Mouse (Mus musculus): ENCODE results near the gene Yeats2. TPM values are rescaled to one million over a fixed set of nuclear protein-coding genes. Genes with fewer than 3 reads are reported as not detected.
A peak's percentile ranks its signal among the peaks of the same experiment; 100 is the strongest.
"Not testable (repeated sequence)": the region's sequence is repeated elsewhere in the genome, so short reads cannot be mapped to it uniquely, and the experiment has no call there.

The Yeats2 gene
- 36.0 and 37.6 TPM in 2 replicates for polyA plus RNA-seq (2015; fragmentation: Nextera tagmentation; extraction: Ambion mirVana)

- H3K27ac ChIP-seq = peak within 1 kb of the TSS; percentile 94
- no peaks in the 10 kb centered on the region for H3K9me3 ChIP-seq (replicated peaks)
- no peaks in the 10 kb centered on the region for H3K27me3 ChIP-seq
- WGBS = under 1% methylated on average over 89 of the region's 92 CpGs
- peak; percentile 96 for ATAC-seq (replicated peaks; ENCODE audit: low FRiP score)
- H3K4me2 ChIP-seq = peak within 1 kb of the TSS; percentile 68
- peaks cover 17% of the 10 kb centered on the region for H3K36me3 ChIP-seq
- H3K4me3 ChIP-seq (replicated peaks) = peak within 1 kb of the TSS; percentile 79
- H3K9ac ChIP-seq = peak within 1 kb of the TSS; percentile 79
- peaks cover 17% of the 10 kb centered on the region for H3K4me1 ChIP-seq
These were observed at the start of gene Yeats2 for GRCm38 (mm10) chr16:20140772-20141531. TSS of gene Yeats2 (plus strand) at chr16:20141063.

- no peak overlapping the region for H3K9ac ChIP-seq
- WGBS = 71% methylated on average over 2 of the region's 2 CpGs
- H3K4me2 ChIP-seq = no peak overlapping the region
- H3K4me1 ChIP-seq = peaks cover 9% of the 10 kb centered on the region; the same call in 1 of the 2 replicates
- H3K27me3 ChIP-seq = no peaks in the 10 kb centered on the region
- H3K9me3 ChIP-seq (replicated peaks) = no peaks in the 10 kb centered on the region
- H3K27ac ChIP-seq = no peak overlapping the region
- 0 out of 2 replicates have a peak, but pooled peaks cover 3% of the 10 kb centered on the region for H3K36me3 ChIP-seq
- no peak overlapping the region for H3K4me3 ChIP-seq (replicated peaks)
- no peak for ATAC-seq (replicated peaks; ENCODE audit: low FRiP score)
These were observed 44.9 kb upstream of the Yeats2 start for GRCm38 (mm10) chr16:20095966-20096365.

GRCm38 (mm10) chr16:20097069-20097710, 43.7 kb upstream of the Yeats2 start, which contains the start of gene Klhl24:
TSS of gene Klhl24 (plus strand) at chr16:20097542.
- Histone ChIP-seq H3K9ac (peak within 1 kb of the TSS; percentile 95), H3K27ac (peak within 1 kb of the TSS; percentile 99), H3K36me3 (0 out of 2 replicates have a peak, but pooled peaks cover 5% of the 10 kb centered on the region), H3K4me3 (replicated peaks) (peak within 1 kb of the TSS; percentile 99), H3K9me3 (replicated peaks) (no peaks in the 10 kb centered on the region), H3K27me3 (no peaks in the 10 kb centered on the region), H3K4me2 (peak within 1 kb of the TSS; percentile 54), H3K4me1 (peaks cover 9% of the 10 kb centered on the region; the same call in 1 of the 2 replicates)
- 1% methylated on average over 29 of the region's 29 CpGs for WGBS
- ATAC-seq (replicated peaks; ENCODE audit: low FRiP score) = peak; percentile 95

- H3K4me2 ChIP-seq = peak overlapping the region; percentile 54
- under 1% methylated on average over 61 of the region's 61 CpGs for WGBS
- H3K4me1 ChIP-seq = peaks cover 9% of the 10 kb centered on the region; the same call in 1 of the 2 replicates
- no peaks in the 10 kb centered on the region for H3K27me3 ChIP-seq
- peak overlapping the region; percentile 95 for H3K9ac ChIP-seq
- H3K27ac ChIP-seq = peak overlapping the region; percentile 99
- peak; percentile 95 for ATAC-seq (replicated peaks; ENCODE audit: low FRiP score)
- H3K36me3 ChIP-seq = peaks cover 11% of the 10 kb centered on the region; the same call in 1 of the 2 replicates
- peak overlapping the region; percentile 99 for H3K4me3 ChIP-seq (replicated peaks)
- H3K9me3 ChIP-seq (replicated peaks) = no peaks in the 10 kb centered on the region; the same call in 1 of the 2 replicates
These were observed 43.0 kb upstream of the Yeats2 start for GRCm38 (mm10) chr16:20097711-20098374.

GRCm38 (mm10) chr16:20098375-20098727, 42.5 kb upstream of the Yeats2 start:
- Histone ChIP-seq H3K9ac (peak overlapping the region; percentile 95; the same call in 1 of the 2 replicates), H3K9me3 (replicated peaks) (no peaks in the 10 kb centered on the region; the same call in 1 of the 2 replicates), H3K27ac (peak overlapping the region; percentile 99), H3K4me1 (peaks cover 9% of the 10 kb centered on the region; the same call in 1 of the 2 replicates), H3K4me3 (replicated peaks) (peak overlapping the region; percentile 99), H3K4me2 (peak overlapping the region; percentile 54), H3K36me3 (peaks cover 15% of the 10 kb centered on the region), H3K27me3 (no peaks in the 10 kb centered on the region)
- no peak for ATAC-seq (replicated peaks; ENCODE audit: low FRiP score)
- WGBS = 7% methylated on average over 4 of the region's 4 CpGs

GRCm38 (mm10) chr16:20098866-20099629, 41.8 kb upstream of the Yeats2 start:
- H3K27ac ChIP-seq = 0 out of 2 replicates have a peak overlapping the region, but pooled peaks have one; percentile 34
- no peak for ATAC-seq (replicated peaks; ENCODE audit: low FRiP score)
- peaks cover 7% of the 10 kb centered on the region; the same call in 1 of the 2 replicates for H3K9me3 ChIP-seq (replicated peaks)
- WGBS = 83% methylated on average over 6 of the region's 6 CpGs
- peaks cover 9% of the 10 kb centered on the region; the same call in 1 of the 2 replicates for H3K4me1 ChIP-seq
- H3K4me3 ChIP-seq (replicated peaks) = peak overlapping the region; percentile 99
- peak overlapping the region; percentile 54; the same call in 1 of the 2 replicates for H3K4me2 ChIP-seq
- peaks cover 22% of the 10 kb centered on the region for H3K36me3 ChIP-seq
- H3K9ac ChIP-seq = no peak overlapping the region
- H3K27me3 ChIP-seq = no peaks in the 10 kb centered on the region

GRCm38 (mm10) chr16:20106996-20107395, 33.9 kb upstream of the Yeats2 start:
- Histone ChIP-seq H3K27me3 (no peaks in the 10 kb centered on the region), H3K9me3 (replicated peaks) (peaks cover 9% of the 10 kb centered on the region; the same call in 1 of the 2 replicates), H3K4me1 (no peaks in the 10 kb centered on the region), H3K36me3 (peaks cover 90% of the 10 kb centered on the region), H3K4me2 (no peak overlapping the region), H3K9ac (no peak overlapping the region), H3K4me3 (replicated peaks) (no peak overlapping the region), H3K27ac (no peak overlapping the region)
- ATAC-seq (replicated peaks; ENCODE audit: low FRiP score) = no peak
- WGBS = 95% methylated on average over 8 of the region's 8 CpGs

GRCm38 (mm10) chr16:20108961-20109360, 31.9 kb upstream of the Yeats2 start:
- 97% methylated on average over 6 of the region's 6 CpGs for WGBS
- no peak overlapping the region for H3K4me3 ChIP-seq (replicated peaks)
- no peak overlapping the region for H3K9ac ChIP-seq
- H3K4me1 ChIP-seq = no peaks in the 10 kb centered on the region
- peaks cover 87% of the 10 kb centered on the region for H3K36me3 ChIP-seq
- no peak overlapping the region for H3K4me2 ChIP-seq
- H3K27me3 ChIP-seq = no peaks in the 10 kb centered on the region
- peaks cover 3% of the 10 kb centered on the region; the same call in 1 of the 2 replicates for H3K9me3 ChIP-seq (replicated peaks)
- no peak overlapping the region for H3K27ac ChIP-seq
- ATAC-seq (replicated peaks; ENCODE audit: low FRiP score) = no peak

GRCm38 (mm10) chr16:20112649-20113048, 28.2 kb upstream of the Yeats2 start:
- ATAC-seq (replicated peaks; ENCODE audit: low FRiP score) = no peak
- WGBS = 86% methylated on average over 2 of the region's 2 CpGs
- H3K4me1 ChIP-seq = no peaks in the 10 kb centered on the region
- no peak overlapping the region for H3K4me3 ChIP-seq (replicated peaks)
- no peak overlapping the region for H3K9ac ChIP-seq
- H3K4me2 ChIP-seq = no peak overlapping the region
- H3K27me3 ChIP-seq = no peaks in the 10 kb centered on the region
- no peaks in the 10 kb centered on the region for H3K9me3 ChIP-seq (replicated peaks)
- H3K27ac ChIP-seq = no peak overlapping the region
- peaks cover 81% of the 10 kb centered on the region for H3K36me3 ChIP-seq

GRCm38 (mm10) chr16:20116069-20116468, 24.8 kb upstream of the Yeats2 start:
- Histone ChIP-seq H3K4me1 (no peaks in the 10 kb centered on the region), H3K9ac (no peak overlapping the region), H3K36me3 (peaks cover 78% of the 10 kb centered on the region), H3K27ac (no peak overlapping the region), H3K4me2 (no peak overlapping the region), H3K4me3 (replicated peaks) (no peak overlapping the region), H3K9me3 (replicated peaks) (no peaks in the 10 kb centered on the region), H3K27me3 (no peaks in the 10 kb centered on the region)
- no peak for ATAC-seq (replicated peaks; ENCODE audit: low FRiP score)
- WGBS = 81% methylated on average over 4 of the region's 4 CpGs

GRCm38 (mm10) chr16:20126319-20126883, 14.5 kb upstream of the Yeats2 start:
- WGBS = 72% methylated on average over 10 of the region's 10 CpGs
- H3K27me3 ChIP-seq; H3K9me3 ChIP-seq (replicated peaks); H3K4me2 ChIP-seq; ATAC-seq (replicated peaks; ENCODE audit: low FRiP score); H3K9ac ChIP-seq; H3K4me3 ChIP-seq (replicated peaks); H3K4me1 ChIP-seq; H3K27ac ChIP-seq: not testable (repeated sequence)
- H3K36me3 ChIP-seq = peaks cover 46% of the 10 kb centered on the region
